8 mouse cellular contexts compared by ENCODE assay signal in the genomic region with DNA sequence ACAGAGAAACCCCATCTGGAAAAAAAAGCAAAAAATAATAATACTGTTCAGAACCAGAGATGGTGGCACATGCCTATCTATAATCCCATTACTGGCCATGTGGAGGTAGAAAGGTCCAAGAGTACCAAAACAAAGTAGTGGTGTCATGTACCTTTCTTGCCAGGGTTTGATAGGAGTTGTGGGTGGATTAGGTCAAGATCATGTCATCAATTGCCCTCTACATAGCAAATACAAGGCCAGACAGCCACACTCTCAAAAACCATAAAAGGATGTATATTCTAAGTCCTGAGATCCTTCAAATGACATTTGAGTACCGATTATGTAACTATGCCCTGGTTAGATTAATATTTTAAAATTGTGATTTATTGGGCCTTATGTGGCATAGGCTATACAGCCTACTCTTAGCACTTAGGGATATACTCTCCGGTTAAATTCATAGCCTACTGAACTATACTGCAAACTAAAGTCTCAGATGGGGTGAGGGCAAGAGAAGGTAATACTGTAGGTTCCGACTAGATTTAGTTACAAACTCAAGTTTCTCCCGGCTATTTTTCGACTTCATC. TPM values are rescaled to one million over a fixed set of nuclear protein-coding genes. Genes with fewer than 3 reads are reported as not detected.
DNase-seq lines count a peak whose midpoint lies in the region; ATAC-seq and TF ChIP-seq lines count a peak whose summit lies in the region.

No protein-coding gene starts in this region.

- no peaks in the 10 kb centered on the region for H3K27me3 ChIP-seq in forebrain, embryonic 14.5 days (replicated peaks; ENCODE audit: control insufficient read depth, insufficient read depth, low read length)
- no peaks in the 10 kb centered on the region for H3K27me3 ChIP-seq in liver, embryonic 16.5 days (ENCODE audit: control insufficient read depth, insufficient read depth, low read depth, low read length)

- no peak for ATAC-seq in forebrain, embryonic 14.5 days
- no peak for ATAC-seq in liver, embryonic 16.5 days (ENCODE audit: low read depth)

- H3K27ac ChIP-seq in gastrocnemius, adult 2 months = peak overlapping the region; percentile 100
- H3K27ac ChIP-seq in ES-E14 (ENCODE audit: insufficient read depth, low read depth, low read length, poor library complexity, severe bottlenecking) = peak overlapping the region; percentile 100; the same call in 1 of the 2 replicates
- H3K27ac ChIP-seq in forebrain, embryonic 14.5 days (ENCODE audit: low read depth, low read length) = peak overlapping the region; percentile 99
- peak overlapping the region; percentile 98 for H3K27ac ChIP-seq in liver, embryonic 16.5 days (ENCODE audit: low read length)

- peak overlapping the region; percentile 100; the same call in 1 of the 2 replicates for H3K9ac ChIP-seq in ES-E14 (ENCODE audit: insufficient read depth, low read depth, low read length, poor library complexity, severe bottlenecking)
- peak overlapping the region; percentile 99 for H3K9ac ChIP-seq in forebrain, embryonic 14.5 days (ENCODE audit: low read length)
- peak overlapping the region; percentile 98 for H3K9ac ChIP-seq in liver, embryonic 16.5 days (ENCODE audit: low read depth, low read length)

- H3K36me3 ChIP-seq in ES-E14 (ENCODE audit: control insufficient read depth, insufficient read depth, low read length, poor library complexity, severe bottlenecking) = peaks cover 2% of the 10 kb centered on the region; the same call in 1 of the 2 replicates
- peaks cover 14% of the 10 kb centered on the region for H3K36me3 ChIP-seq in forebrain, embryonic 14.5 days (ENCODE audit: control insufficient read depth, insufficient read depth, low read length)
- H3K36me3 ChIP-seq in liver, embryonic 16.5 days (ENCODE audit: control insufficient read depth, insufficient read depth) = peaks cover 2% of the 10 kb centered on the region

- TF ChIP-seq CTCF in gastrocnemius, adult 2 months (IDR thresholded peaks at IDR 0.05) = no peak

- H3K4me1 ChIP-seq in ES-E14 (ENCODE audit: control insufficient read depth in 2 of 2, insufficient read depth in 2 of 2, low read length in 2 of 2, poor library complexity in 1 of 2) = peaks cover 0 to 4% of the 10 kb centered on the region in 2 experiments; a peak in 1 of 4 replicates
- peaks cover 9% of the 10 kb centered on the region for H3K4me1 ChIP-seq in forebrain, embryonic 14.5 days (ENCODE audit: control insufficient read depth, insufficient read depth, low read length)
- H3K4me1 ChIP-seq in liver, embryonic 16.5 days (ENCODE audit: control insufficient read depth, low read depth, low read length) = peaks cover 24% of the 10 kb centered on the region

- H3K4me3 ChIP-seq in gastrocnemius, adult 2 months = peak overlapping the region; percentile 88
- H3K4me3 ChIP-seq in ES-E14 (ENCODE audit: insufficient read depth in 1 of 2, low read depth in 1 of 2, low read length in 2 of 2, poor library complexity in 1 of 2, severe bottlenecking in 1 of 2) = peak overlapping the region; percentile 79 to 95
- H3K4me3 ChIP-seq in forebrain, embryonic 14.5 days (ENCODE audit: low read depth, low read length) = peak overlapping the region; percentile 76
- H3K4me3 ChIP-seq in liver, embryonic 16.5 days (ENCODE audit: low read depth, low read length) = peak overlapping the region; percentile 91

- intact Hi-C loops in gastrocnemius, adult 2 months (cut with DNase I) = loop anchor here (2.0 to 5.0 kb wide), 2 partner anchors 41 to 62 kb away; a partner anchor contains a TSS

- peak overlapping the region; percentile 75 for H3K4me2 ChIP-seq in forebrain, embryonic 14.5 days (ENCODE audit: low read length)
- H3K4me2 ChIP-seq in liver, embryonic 16.5 days (ENCODE audit: low read depth, low read length) = peak overlapping the region; percentile 79

- 21% methylated on average over 5 of the region's 5 CpGs for WGBS in forebrain, embryonic 14.5 days
- 9% methylated on average over 5 of the region's 5 CpGs for WGBS in liver, embryonic 16.5 days (ENCODE audit: insufficient replicate concordance)

- H3K9me3 ChIP-seq in ES-E14 (ENCODE audit: control insufficient read depth, insufficient read depth, low read depth, low read length) = no peaks in the 10 kb centered on the region
- no peaks in the 10 kb centered on the region for H3K9me3 ChIP-seq in forebrain, embryonic 14.5 days (replicated peaks; ENCODE audit: control insufficient read depth, low read length)
- no peaks in the 10 kb centered on the region for H3K9me3 ChIP-seq in liver, embryonic 16.5 days (replicated peaks; ENCODE audit: control insufficient read depth, low read length)

- in situ Hi-C loops in ES-E14 (cut with MboI; ENCODE audit: low sequenced_read_pairs in 2 of 2, unreplicated experiment in 2 of 2) = no loop called here

- DNase-seq in gastrocnemius, adult 2 months = no peak
- no peak for DNase-seq in gastrocnemius, adult 8-10 months (ENCODE audit: low spot score in 2 of 2)
- no peak for DNase-seq in ES-E14 (ENCODE audit: low read depth, low spot score)
- no peak for DNase-seq in forebrain, embryonic 14.5 days (ENCODE audit: low spot score)
- DNase-seq in natural killer cell, adult 2 months (ENCODE audit: low spot score in 2 of 2) = no peak
- no peak for DNase-seq in adrenal gland, postnatal 25 days
- DNase-seq in thymus, postnatal 25 days = no peak

TF ChIP-seq in ES-E14, 5 proteins besides CTCF, POLR2A, EP300 and RAD21:
- TF ChIP-seq CHD2 (IDR thresholded peaks at IDR 0.05; ENCODE audit: low read depth, low read length) = no peak
- TF ChIP-seq ZC3H11A (IDR thresholded peaks at IDR 0.05; ENCODE audit: borderline replicate concordance, low read depth, low read length) = no peak
- no peak for TF ChIP-seq ZNF384 (IDR thresholded peaks at IDR 0.05; ENCODE audit: low read depth, low read length)
- no peak for TF ChIP-seq HCFC1 (IDR thresholded peaks at IDR 0.05; ENCODE audit: borderline replicate concordance, insufficient read depth, low read length)
- no peak for TF ChIP-seq MAFK (IDR thresholded peaks at IDR 0.05; ENCODE audit: insufficient read depth, low read depth, low read length)
TF ChIP-seq in ES-E14: peak in this region for 0.

RNA-seq across cellular contexts. Expression of a gene that starts 0.8 kb away (rescaled TPM):
- 1 to 10 TPM; 9.4 to 9.8 TPM for total RNA-seq in gastrocnemius, adult 2 months (2021)
- total RNA-seq in gastrocnemius, adult 8-10 months (2022) = 10 to 100 TPM in 2 of 4 experiments, 1 to 10 TPM in 2; 7.2 to 12.1 (median 10.4) TPM
- 23.1 and 24.0 TPM in 2 replicates for total RNA-seq in ES-E14 (2012; rRNA removed)
- polyA plus RNA-seq in forebrain, embryonic 14.5 days (2014; fragmentation: Nextera tagmentation; extraction: Ambion mirVana) = 27.1 and 27.3 TPM in 2 replicates
- 9.4 and 10.3 TPM in 2 replicates for polyA plus RNA-seq in liver, embryonic 16.5 days (2015; fragmentation: Nextera tagmentation; extraction: Ambion mirVana)
- total RNA-seq in adrenal gland, postnatal 25 days (2021) = 14.2 and 16.9 TPM in 2 replicates

RNA-seq across cellular contexts. Expression of a gene that starts 42.1 kb away (rescaled TPM):
- total RNA-seq in gastrocnemius, adult 2 months (2021) = 100 to 1,000 TPM in 1 of 2 experiments, 10 to 100 TPM in 1; 96.4 to 101 TPM
- total RNA-seq in gastrocnemius, adult 8-10 months (2022) = 100 to 1,000 TPM in 1 of 4 experiments, 10 to 100 TPM in 3; 79.8 to 101 (median 90.9) TPM
- 145 and 161 TPM in 2 replicates for total RNA-seq in ES-E14 (2012; rRNA removed)
- polyA plus RNA-seq in forebrain, embryonic 14.5 days (2014; fragmentation: Nextera tagmentation; extraction: Ambion mirVana) = 15.4 and 18.6 TPM in 2 replicates
- polyA plus RNA-seq in liver, embryonic 16.5 days (2015; fragmentation: Nextera tagmentation; extraction: Ambion mirVana) = 18.8 and 21.2 TPM in 2 replicates
- 84.8 and 104 TPM in 2 replicates for total RNA-seq in adrenal gland, postnatal 25 days (2021)
